Comparison of ENCODE assay signal across 8 mouse cellular contexts in genomic region chr2:167958843-167959242, GRCm38 (mm10). TPM values are rescaled to one million over a fixed set of nuclear protein-coding genes. Genes with fewer than 3 reads are reported as not detected.
DNase-seq lines count a peak whose midpoint lies in the region; ATAC-seq and TF ChIP-seq lines count a peak whose summit lies in the region.

No protein-coding gene starts in this region.

- H3K4me2 ChIP-seq in hindbrain, embryonic 15.5 days, result no peak overlapping the region
- H3K4me2 ChIP-seq in intestine, embryonic 16.5 days (ENCODE audit: low read depth, low read length), result 0 out of 2 replicates have a peak overlapping the region, but pooled peaks have one; percentile 3
- H3K4me2 ChIP-seq in liver, embryonic 16.5 days (ENCODE audit: low read depth, low read length), result peak overlapping the region; percentile 43

- H3K27ac ChIP-seq in hindbrain, embryonic 15.5 days (replicated peaks), result peak overlapping the region; percentile 49; the same call in 1 of the 2 replicates
- no peak overlapping the region for H3K27ac ChIP-seq in hindbrain, embryonic 10.5 days
- H3K27ac ChIP-seq in bone marrow, adult 2 months (ENCODE audit: control insufficient read depth, insufficient read depth, low read depth, low read length, poor library complexity), result peak overlapping the region; percentile 85
- peak overlapping the region; percentile 47 for H3K27ac ChIP-seq in intestine, embryonic 16.5 days (ENCODE audit: low read length)
- peak overlapping the region; percentile 84 for H3K27ac ChIP-seq in liver, embryonic 16.5 days (ENCODE audit: low read length)
- H3K27ac ChIP-seq in small intestine, adult 2 months (ENCODE audit: insufficient read depth, low read depth, low read length), result peak overlapping the region; percentile 72

- DNase-seq in hindbrain, embryonic 10.5 days (ENCODE audit: low spot score), result no peak
- DNase-seq in gastrocnemius, postnatal 25 days, result peak; percentile 83
- DNase-seq in thymus, postnatal 10 days (ENCODE audit: low spot score in 2 of 2), result no peak

- no peaks in the 10 kb centered on the region for H3K27me3 ChIP-seq in hindbrain, embryonic 15.5 days
- H3K27me3 ChIP-seq in hindbrain, embryonic 10.5 days (ENCODE audit: insufficient read depth, poor library complexity, severe bottlenecking), result no peaks in the 10 kb centered on the region
- H3K27me3 ChIP-seq in intestine, embryonic 16.5 days (replicated peaks; ENCODE audit: control insufficient read depth, insufficient read depth, low read length), result no peaks in the 10 kb centered on the region
- H3K27me3 ChIP-seq in liver, embryonic 16.5 days (ENCODE audit: control insufficient read depth, insufficient read depth, low read depth, low read length), result no peaks in the 10 kb centered on the region
- H3K27me3 ChIP-seq in small intestine, adult 2 months (ENCODE audit: control insufficient read depth, insufficient read depth, low read length), result no peaks in the 10 kb centered on the region

- peaks cover 26% of the 10 kb centered on the region for H3K4me1 ChIP-seq in hindbrain, embryonic 15.5 days (replicated peaks)
- peaks cover 24% of the 10 kb centered on the region for H3K4me1 ChIP-seq in hindbrain, embryonic 10.5 days (replicated peaks)
- peaks cover 13% of the 10 kb centered on the region for H3K4me1 ChIP-seq in bone marrow, adult 2 months (ENCODE audit: control insufficient read depth, insufficient read depth, low read length)
- peaks cover 31% of the 10 kb centered on the region for H3K4me1 ChIP-seq in intestine, embryonic 16.5 days (ENCODE audit: control insufficient read depth, insufficient read depth, low read length)
- peaks cover 26% of the 10 kb centered on the region for H3K4me1 ChIP-seq in liver, embryonic 16.5 days (ENCODE audit: control insufficient read depth, low read depth, low read length)
- peaks cover 24% of the 10 kb centered on the region; the same call in 1 of the 2 replicates for H3K4me1 ChIP-seq in small intestine, adult 2 months (ENCODE audit: control insufficient read depth, insufficient read depth, insufficient read length, low read length)

- no peak overlapping the region for H3K4me3 ChIP-seq in hindbrain, embryonic 15.5 days
- no peak overlapping the region for H3K4me3 ChIP-seq in hindbrain, embryonic 10.5 days
- H3K4me3 ChIP-seq in bone marrow, adult 2 months (replicated peaks; ENCODE audit: control insufficient read depth, low read depth, low read length), result no peak overlapping the region
- no peak overlapping the region for H3K4me3 ChIP-seq in intestine, embryonic 16.5 days (ENCODE audit: low read length)
- H3K4me3 ChIP-seq in liver, embryonic 16.5 days (ENCODE audit: low read depth, low read length), result no peak overlapping the region
- no peak overlapping the region for H3K4me3 ChIP-seq in small intestine, adult 2 months (ENCODE audit: low read depth, low read length)

- H3K36me3 ChIP-seq in hindbrain, embryonic 15.5 days, result peaks cover 6% of the 10 kb centered on the region; the same call in 1 of the 2 replicates
- H3K36me3 ChIP-seq in hindbrain, embryonic 10.5 days, result peaks cover 24% of the 10 kb centered on the region
- 0 out of 2 replicates have a peak, but pooled peaks cover under 1% of the 10 kb centered on the region for H3K36me3 ChIP-seq in intestine, embryonic 16.5 days (ENCODE audit: control insufficient read depth, insufficient read depth, low read length)
- H3K36me3 ChIP-seq in liver, embryonic 16.5 days (ENCODE audit: control insufficient read depth, insufficient read depth), result no peaks in the 10 kb centered on the region
- H3K36me3 ChIP-seq in small intestine, adult 2 months (ENCODE audit: control insufficient read depth, insufficient read depth, low read length), result peaks cover 3% of the 10 kb centered on the region; the same call in 1 of the 2 replicates

- TF ChIP-seq CTCF in bone marrow, adult 2 months (IDR thresholded peaks at IDR 0.05; ENCODE audit: control insufficient read depth, insufficient read depth, low read length), result no peak
- no peak for TF ChIP-seq CTCF in small intestine, adult 2 months (IDR thresholded peaks at IDR 0.05; ENCODE audit: extremely low read depth, insufficient read length, insufficient replicate concordance, low read depth, low read length)

- ATAC-seq in hindbrain, embryonic 15.5 days (ENCODE audit: low FRiP score, low read depth), result no peak
- ATAC-seq in intestine, embryonic 16.5 days, result no peak; the same call in 1 of the 2 replicates
- peak; percentile 56 for ATAC-seq in liver, embryonic 16.5 days (ENCODE audit: low read depth)

- 45% methylated on average over 4 of the region's 4 CpGs for WGBS in hindbrain, embryonic 15.5 days
- 71% methylated on average over 4 of the region's 4 CpGs for WGBS in hindbrain, embryonic 10.5 days
- WGBS in bone marrow, adult 2 months, result 1% methylated on average over 4 of the region's 4 CpGs
- WGBS in intestine, embryonic 16.5 days, result 13% methylated on average over 4 of the region's 4 CpGs
- WGBS in liver, embryonic 16.5 days (ENCODE audit: insufficient replicate concordance), result 35% methylated on average over 4 of the region's 4 CpGs
- under 1% methylated on average over 4 of the region's 4 CpGs for WGBS in small intestine, adult 2 months

- no peak for TF ChIP-seq POLR2A in bone marrow, adult 2 months (IDR thresholded peaks at IDR 0.05; ENCODE audit: borderline replicate concordance, control insufficient read depth, low read depth, low read length)
- TF ChIP-seq POLR2A in small intestine, adult 2 months (IDR thresholded peaks at IDR 0.05; ENCODE audit: low read depth, low read length), result no peak

- no peak overlapping the region for H3K9ac ChIP-seq in hindbrain, embryonic 15.5 days
- H3K9ac ChIP-seq in intestine, embryonic 16.5 days (ENCODE audit: low read depth, low read length), result no peak overlapping the region
- no peak overlapping the region for H3K9ac ChIP-seq in liver, embryonic 16.5 days (ENCODE audit: low read depth, low read length)

- H3K9me3 ChIP-seq in hindbrain, embryonic 15.5 days, result no peaks in the 10 kb centered on the region
- no peaks in the 10 kb centered on the region for H3K9me3 ChIP-seq in hindbrain, embryonic 10.5 days
- H3K9me3 ChIP-seq in intestine, embryonic 16.5 days (ENCODE audit: control insufficient read depth, low read length), result no peaks in the 10 kb centered on the region
- H3K9me3 ChIP-seq in liver, embryonic 16.5 days (replicated peaks; ENCODE audit: control insufficient read depth, low read length), result no peaks in the 10 kb centered on the region

RNA-seq across cellular contexts. Expression of gene Ptpn1, which starts 27.0 kb away (rescaled TPM):
- polyA plus RNA-seq in hindbrain, embryonic 15.5 days (2015; fragmentation: Nextera tagmentation; extraction: Ambion mirVana), result 69.5 and 77.5 TPM in 2 replicates
- polyA plus RNA-seq in hindbrain, embryonic 10.5 days (2016; fragmentation: Nextera tagmentation; extraction: Ambion mirVana), result 75.9 and 86.1 TPM in 2 replicates
- polyA plus RNA-seq in bone marrow, adult 2 months (2011; ENCODE audit: insufficient read depth, insufficient read length, low replicate concordance, missing spikeins), result 13.7 and 34.3 TPM in 2 replicates
- total RNA-seq in gastrocnemius, postnatal 25 days (2021), result 10 to 100 TPM; 13.5 to 14.3 TPM
- polyA plus RNA-seq in intestine, embryonic 16.5 days (2015; fragmentation: Nextera tagmentation; extraction: Ambion mirVana), result 37.7 and 45.5 TPM in 2 replicates
- 22.0 and 22.4 TPM in 2 replicates for polyA plus RNA-seq in liver, embryonic 16.5 days (2015; fragmentation: Nextera tagmentation; extraction: Ambion mirVana)
- 13.5 and 24.4 TPM in 2 replicates for polyA plus RNA-seq in small intestine, adult 2 months (2012; rRNA removed)

RNA-seq across cellular contexts. Expression of gene Ripor3, which starts 51.6 kb away (rescaled TPM):
- polyA plus RNA-seq in hindbrain, embryonic 15.5 days (2015; fragmentation: Nextera tagmentation; extraction: Ambion mirVana), result 0.32 and 0.45 TPM in 2 replicates
- 0.57 and 0.71 TPM in 2 replicates for polyA plus RNA-seq in hindbrain, embryonic 10.5 days (2016; fragmentation: Nextera tagmentation; extraction: Ambion mirVana)
- 24.0 and 49.2 TPM in 2 replicates for polyA plus RNA-seq in bone marrow, adult 2 months (2011; ENCODE audit: insufficient read depth, insufficient read length, low replicate concordance, missing spikeins)
- 1 to 10 TPM in 1 of 2 experiments, under 1 TPM in 1; 0.75 to 1.5 TPM for total RNA-seq in gastrocnemius, postnatal 25 days (2021)
- 2.7 and 3.1 TPM in 2 replicates for polyA plus RNA-seq in intestine, embryonic 16.5 days (2015; fragmentation: Nextera tagmentation; extraction: Ambion mirVana)
- polyA plus RNA-seq in liver, embryonic 16.5 days (2015; fragmentation: Nextera tagmentation; extraction: Ambion mirVana), result 0.81 and 1.2 TPM in 2 replicates
- 2.5 and 5.3 TPM in 2 replicates for polyA plus RNA-seq in small intestine, adult 2 months (2012; rRNA removed)
